ENCODE assay signal across 25 mouse cellular contexts in the genomic region with DNA sequence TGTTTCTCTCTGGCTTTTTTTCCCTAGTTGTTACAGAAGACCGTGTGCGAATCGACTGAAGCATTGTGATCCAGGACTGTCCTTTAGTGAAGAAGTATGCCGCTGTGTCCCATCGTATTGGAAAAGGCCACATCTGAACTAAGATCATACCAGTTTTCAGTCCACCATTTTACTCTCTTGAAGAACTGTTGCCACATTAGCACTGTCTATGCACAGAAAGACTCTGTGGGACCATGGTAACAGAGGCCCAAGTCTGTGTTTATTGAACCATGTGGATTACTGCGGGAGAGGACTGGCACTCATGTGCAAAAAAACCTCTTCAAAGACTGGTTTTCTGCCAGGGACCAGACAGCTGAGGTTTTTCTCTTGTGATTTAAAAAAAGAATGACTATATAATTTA.
A peak's percentile ranks its signal among the peaks of the same experiment; 100 is the strongest.
DNase-seq lines count a peak whose midpoint lies in the region; ATAC-seq and TF ChIP-seq lines count a peak whose summit lies in the region.
"Had no signal": no experiment of that assay in that cellular context is flagged by ENCODE, and none has a peak within 500 bp of the region (broad histone marks: within the 10 kb centered on the region; RNA-seq: fewer than 3 reads in every experiment).

No protein-coding gene starts in this region.

- 83% methylated on average over 6 of the region's 6 CpGs for WGBS in forebrain, postnatal 0 days
- 94% methylated on average over 6 of the region's 6 CpGs for WGBS in forebrain, embryonic 11.5 days
- WGBS in kidney, embryonic 15.5 days = 83% methylated on average over 6 of the region's 6 CpGs
- WGBS in midbrain, embryonic 11.5 days = 91% methylated on average over 6 of the region's 6 CpGs
- 85% methylated on average over 6 of the region's 6 CpGs for whole genome bisulfite sequencing in midbrain, embryonic 14.5 days

- no peak for TF ChIP-seq CTCF in forebrain, postnatal 0 days (IDR thresholded peaks at IDR 0.05; ENCODE audit: low read depth)
- no peak for TF ChIP-seq CTCF in brain, embryonic 14.5 days (IDR thresholded peaks at IDR 0.05; ENCODE audit: borderline replicate concordance, extremely low read depth, insufficient read depth, insufficient read length)

- H3K4me1 ChIP-seq in forebrain, postnatal 0 days (ENCODE audit: insufficient read depth) = no peaks in the 10 kb centered on the region
- H3K4me1 ChIP-seq in forebrain, embryonic 11.5 days (replicated peaks; ENCODE audit: control insufficient read depth, insufficient read depth, low read length) = no peaks in the 10 kb centered on the region
- 0 out of 2 replicates have a peak, but pooled peaks cover 3% of the 10 kb centered on the region for H3K4me1 ChIP-seq in kidney, embryonic 15.5 days
- H3K4me1 ChIP-seq in midbrain, embryonic 11.5 days (ENCODE audit: control insufficient read depth, insufficient read depth, low read length) = no peaks in the 10 kb centered on the region
- H3K4me1 ChIP-seq in midbrain, embryonic 14.5 days (ENCODE audit: control insufficient read depth, insufficient read depth, low read length) = no peaks in the 10 kb centered on the region
- H3K4me1 ChIP-seq: embryonic facial prominence, embryonic 12.5 days; embryonic facial prominence, embryonic 15.5 days; forebrain, embryonic 12.5 days; forebrain, embryonic 15.5 days; hindbrain, embryonic 13.5 days had no signal

- no peak overlapping the region for H3K9ac ChIP-seq in forebrain, postnatal 0 days
- H3K9ac ChIP-seq in forebrain, embryonic 11.5 days (ENCODE audit: low read length) = no peak overlapping the region
- no peak overlapping the region for H3K9ac ChIP-seq in kidney, embryonic 15.5 days
- no peak overlapping the region for H3K9ac ChIP-seq in midbrain, embryonic 11.5 days (ENCODE audit: low read length)
- no peak overlapping the region for H3K9ac ChIP-seq in midbrain, embryonic 14.5 days (replicated peaks; ENCODE audit: low read length)
- H3K9ac ChIP-seq: embryonic facial prominence, embryonic 12.5 days; embryonic facial prominence, embryonic 15.5 days; forebrain, embryonic 12.5 days; forebrain, embryonic 15.5 days; hindbrain, embryonic 13.5 days had no signal

- peak; percentile 6 for DNase-seq in forebrain, postnatal 0 days
- DNase-seq in forebrain, embryonic 11.5 days (ENCODE audit: low spot score) = no peak
- DNase-seq in kidney, adult 18-20 months = no peak
- DNase-seq in midbrain, embryonic 11.5 days (ENCODE audit: low spot score, missing footprints) = peak; percentile 61
- DNase-seq in midbrain, embryonic 14.5 days = no peak
- DNase-seq in brain, embryonic 14.5 days (ENCODE audit: low read depth) = peak; percentile 15
- DNase-seq: adrenal gland, postnatal 10 days; adrenal gland, postnatal 36 days; B cell, adult 2 months; cerebellum, adult 11-12 months; cerebellum, adult 8-10 months; gastrocnemius, postnatal 10 days; heart, adult 11 months had no signal

- no peak for TF ChIP-seq POLR2A in brain, embryonic 14.5 days (IDR thresholded peaks at IDR 0.05; ENCODE audit: borderline replicate concordance, extremely low read depth, insufficient read depth, insufficient read length, poor library complexity, severe bottlenecking)

- no peak overlapping the region for H3K4me2 ChIP-seq in forebrain, postnatal 0 days (ENCODE audit: low read depth)
- H3K4me2 ChIP-seq in forebrain, embryonic 11.5 days (ENCODE audit: low read depth, low read length, severe bottlenecking) = no peak overlapping the region
- no peak overlapping the region for H3K4me2 ChIP-seq in kidney, embryonic 15.5 days
- H3K4me2 ChIP-seq in midbrain, embryonic 11.5 days = no peak overlapping the region
- H3K4me2 ChIP-seq in midbrain, embryonic 14.5 days (ENCODE audit: low read length) = no peak overlapping the region
- H3K4me2 ChIP-seq: embryonic facial prominence, embryonic 12.5 days; embryonic facial prominence, embryonic 15.5 days; forebrain, embryonic 12.5 days; forebrain, embryonic 15.5 days; heart, embryonic 11.5 days; hindbrain, embryonic 13.5 days had no signal

- no peak overlapping the region for H3K27ac ChIP-seq in forebrain, postnatal 0 days (ENCODE audit: low read depth, low read length)
- H3K27ac ChIP-seq in forebrain, embryonic 11.5 days (ENCODE audit: low read depth, low read length) = no peak overlapping the region
- no peak overlapping the region for H3K27ac ChIP-seq in kidney, embryonic 15.5 days
- H3K27ac ChIP-seq in midbrain, embryonic 11.5 days (ENCODE audit: low read depth, low read length) = no peak overlapping the region
- H3K27ac ChIP-seq in midbrain, embryonic 14.5 days (replicated peaks; ENCODE audit: low read depth, low read length) = no peak overlapping the region
- H3K27ac ChIP-seq: embryonic facial prominence, embryonic 12.5 days; embryonic facial prominence, embryonic 15.5 days; forebrain, embryonic 12.5 days; forebrain, embryonic 15.5 days; hindbrain, embryonic 13.5 days had no signal

- H3K36me3 ChIP-seq in forebrain, postnatal 0 days (ENCODE audit: insufficient read depth) = no peaks in the 10 kb centered on the region
- no peaks in the 10 kb centered on the region for H3K36me3 ChIP-seq in forebrain, embryonic 11.5 days (ENCODE audit: control insufficient read depth, insufficient read depth, low read length)
- 0 out of 2 replicates have a peak, but pooled peaks cover 15% of the 10 kb centered on the region for H3K36me3 ChIP-seq in kidney, embryonic 15.5 days
- H3K36me3 ChIP-seq in midbrain, embryonic 11.5 days (ENCODE audit: control insufficient read depth, insufficient read depth, low read length) = no peaks in the 10 kb centered on the region
- H3K36me3 ChIP-seq in midbrain, embryonic 14.5 days (ENCODE audit: control insufficient read depth, insufficient read depth, low read length) = no peaks in the 10 kb centered on the region
- H3K36me3 ChIP-seq: embryonic facial prominence, embryonic 12.5 days; embryonic facial prominence, embryonic 15.5 days; forebrain, embryonic 12.5 days; forebrain, embryonic 15.5 days; G1E; hindbrain, embryonic 13.5 days had no signal

- no peaks in the 10 kb centered on the region for H3K27me3 ChIP-seq in forebrain, postnatal 0 days (ENCODE audit: insufficient read depth, low read length)
- H3K27me3 ChIP-seq in forebrain, embryonic 11.5 days (ENCODE audit: control insufficient read depth, insufficient read depth, low read length) = no peaks in the 10 kb centered on the region
- H3K27me3 ChIP-seq in kidney, embryonic 15.5 days = no peaks in the 10 kb centered on the region
- H3K27me3 ChIP-seq in midbrain, embryonic 11.5 days (ENCODE audit: control insufficient read depth, insufficient read depth, low read length) = no peaks in the 10 kb centered on the region
- no peaks in the 10 kb centered on the region for H3K27me3 ChIP-seq in midbrain, embryonic 14.5 days (ENCODE audit: control insufficient read depth, insufficient read depth, low read length)
- H3K27me3 ChIP-seq: CH12.LX; embryonic facial prominence, embryonic 12.5 days; embryonic facial prominence, embryonic 15.5 days; forebrain, embryonic 12.5 days; forebrain, embryonic 15.5 days; hindbrain, embryonic 13.5 days; Patski had no signal

- ATAC-seq in forebrain, postnatal 0 days = no peak
- ATAC-seq in forebrain, embryonic 11.5 days (replicated peaks; ENCODE audit: low FRiP score) = no peak
- ATAC-seq in kidney, embryonic 15.5 days (replicated peaks; ENCODE audit: low FRiP score) = peak; percentile 86
- no peak for ATAC-seq in midbrain, embryonic 11.5 days (ENCODE audit: low FRiP score)
- ATAC-seq in midbrain, embryonic 14.5 days (ENCODE audit: low FRiP score, low TSS enrichment) = no peak
- ATAC-seq: forebrain, embryonic 15.5 days; hindbrain, embryonic 16.5 days; inflammation-experienced regulatory T-cells, adult 6 months; Patski had no signal

- H3K4me3 ChIP-seq in forebrain, postnatal 0 days (ENCODE audit: low read depth, low read length) = no peak overlapping the region
- H3K4me3 ChIP-seq in forebrain, embryonic 11.5 days (ENCODE audit: low read depth, low read length) = no peak overlapping the region
- H3K4me3 ChIP-seq in kidney, embryonic 15.5 days (replicated peaks) = no peak overlapping the region
- no peak overlapping the region for H3K4me3 ChIP-seq in midbrain, embryonic 11.5 days (ENCODE audit: low read depth, low read length)
- no peak overlapping the region for H3K4me3 ChIP-seq in midbrain, embryonic 14.5 days (replicated peaks; ENCODE audit: low read depth, low read length)
- H3K4me3 ChIP-seq: embryonic facial prominence, embryonic 12.5 days; embryonic facial prominence, embryonic 15.5 days; forebrain, embryonic 12.5 days; forebrain, embryonic 15.5 days; hindbrain, embryonic 13.5 days had no signal

- H3K9me3 ChIP-seq in forebrain, postnatal 0 days (ENCODE audit: low read length) = no peaks in the 10 kb centered on the region
- no peaks in the 10 kb centered on the region for H3K9me3 ChIP-seq in forebrain, embryonic 11.5 days (ENCODE audit: control insufficient read depth, low read length)
- H3K9me3 ChIP-seq in kidney, embryonic 15.5 days (replicated peaks) = no peaks in the 10 kb centered on the region
- no peaks in the 10 kb centered on the region for H3K9me3 ChIP-seq in midbrain, embryonic 11.5 days (ENCODE audit: control insufficient read depth, low read length)
- H3K9me3 ChIP-seq in midbrain, embryonic 14.5 days (ENCODE audit: control insufficient read depth, low read length) = no peaks in the 10 kb centered on the region
- H3K9me3 ChIP-seq: embryonic facial prominence, embryonic 12.5 days; embryonic facial prominence, embryonic 15.5 days; forebrain, embryonic 12.5 days; forebrain, embryonic 15.5 days; G1E; hindbrain, embryonic 13.5 days had no signal

Comparison
In these comparisons a context has a peak if more than half of its experiments do, and no peak if none do; other contexts are left out.
1. DNase-seq: peak in forebrain, postnatal 0 days (single experiment), midbrain, embryonic 11.5 days (single experiment) and brain, embryonic 14.5 days (single experiment); none in forebrain, embryonic 11.5 days (single experiment), kidney, adult 18-20 months (single experiment) and midbrain, embryonic 14.5 days (single experiment).